Mouse (Mus musculus): ENCODE measurements around the gene C2cd3. TPM values are rescaled to one million over a fixed set of nuclear protein-coding genes. Genes with fewer than 3 reads are reported as not detected.
A peak's percentile ranks its signal among the peaks of the same experiment; 100 is the strongest.

The C2cd3 gene
- polyA plus RNA-seq, 1 experiment from 2014 or later: 20.6 TPM

- DNase-seq (ENCODE audit: low spot score): no peak
Measured at GRCm38 (mm10) chr7:100402715-100403114, 30.7 kb downstream of the C2cd3 start.

GRCm38 (mm10) chr7:100407677-100408076, 35.6 kb downstream of the C2cd3 start:
- DNase-seq (ENCODE audit: low spot score): no peak

GRCm38 (mm10) chr7:100408684-100409083, 36.7 kb downstream of the C2cd3 start:
- DNase-seq (ENCODE audit: low spot score): no peak

- DNase-seq (ENCODE audit: low spot score): no peak
Measured at GRCm38 (mm10) chr7:100425795-100426194, 53.8 kb downstream of the C2cd3 start.

- peak; percentile 34 for DNase-seq (ENCODE audit: low spot score)
Measured at GRCm38 (mm10) chr7:100429102-100429501, 57.1 kb downstream of the C2cd3 start.

- DNase-seq (ENCODE audit: low spot score): no peak
Measured at GRCm38 (mm10) chr7:100429911-100430310, 57.9 kb downstream of the C2cd3 start.

GRCm38 (mm10) chr7:100431103-100431502, 59.1 kb downstream of the C2cd3 start:
- no peak for DNase-seq (ENCODE audit: low spot score)

- DNase-seq (ENCODE audit: low spot score): no peak
Measured at GRCm38 (mm10) chr7:100433295-100433694, 61.3 kb downstream of the C2cd3 start.

GRCm38 (mm10) chr7:100443728-100444127, 71.7 kb downstream of the C2cd3 start:
- no peak for DNase-seq (ENCODE audit: low spot score)

- DNase-seq (ENCODE audit: low spot score): no peak
Measured at GRCm38 (mm10) chr7:100446271-100446670, 74.2 kb downstream of the C2cd3 start.

- DNase-seq (ENCODE audit: low spot score): no peak
Measured at GRCm38 (mm10) chr7:100448530-100448929, 76.5 kb downstream of the C2cd3 start.

- peak; percentile 28 for DNase-seq (ENCODE audit: low spot score)
Measured at GRCm38 (mm10) chr7:100448985-100449384, 77.0 kb downstream of the C2cd3 start.

- no peak for DNase-seq (ENCODE audit: low spot score)
Measured at GRCm38 (mm10) chr7:100458153-100458552, 86.1 kb downstream of the C2cd3 start.

- DNase-seq (ENCODE audit: low spot score): no peak
Measured at GRCm38 (mm10) chr7:100459862-100460261, 87.8 kb downstream of the C2cd3 start.

- no peak for DNase-seq (ENCODE audit: low spot score)
Measured at GRCm38 (mm10) chr7:100461621-100462151, 89.7 kb downstream of the C2cd3 start.

GRCm38 (mm10) chr7:100463194-100463593, 91.2 kb downstream of the C2cd3 start:
- no peak for DNase-seq (ENCODE audit: low spot score)

GRCm38 (mm10) chr7:100463757-100464156, 91.7 kb downstream of the C2cd3 start:
- no peak for DNase-seq (ENCODE audit: low spot score)

- DNase-seq (ENCODE audit: low spot score): no peak
Measured at GRCm38 (mm10) chr7:100464248-100464647, 92.2 kb downstream of the C2cd3 start.

GRCm38 (mm10) chr7:100465248-100465647, 93.2 kb downstream of the C2cd3 start:
- DNase-seq (ENCODE audit: low spot score): no peak

- DNase-seq (ENCODE audit: low spot score): no peak
Measured at GRCm38 (mm10) chr7:100465656-100466309, 93.8 kb downstream of the C2cd3 start.

GRCm38 (mm10) chr7:100466781-100467510, 94.9 kb downstream of the C2cd3 start:
- no peak for DNase-seq (ENCODE audit: low spot score)

- no peak for DNase-seq (ENCODE audit: low spot score)
Measured at GRCm38 (mm10) chr7:100468761-100469160, 96.7 kb downstream of the C2cd3 start.

- no peak for DNase-seq (ENCODE audit: low spot score)
Measured at GRCm38 (mm10) chr7:100469502-100469901, 97.5 kb downstream of the C2cd3 start.

All from thymus, postnatal 0 days (tissue).